Mouse (Mus musculus) ES-Bruce4 (cell line): Measurements from ENCODE around the gene Cabin1. TPM values are rescaled to one million over a fixed set of nuclear protein-coding genes. Genes with fewer than 3 reads are reported as not detected.

ENCODE experiments used
- H3K27ac ChIP-seq: 2 replicates; pipeline ENCODE4 v1.5.1; 2012; ENCODE audit warnings: low read length, inconsistent platforms; ENCODE audit not compliant: insufficient read depth
- H3K27me3 ChIP-seq: 2 replicates; pipeline ENCODE4 v1.6.1; 2012; ENCODE audit warnings: mild to moderate bottlenecking, low read length, inconsistent platforms; ENCODE audit not compliant: control insufficient read depth, poor library complexity, insufficient read depth, severe bottlenecking
- H3K36me3 ChIP-seq: 2 replicates; pipeline ENCODE4 v1.6.1; 2012; ENCODE audit warnings: inconsistent platforms, mild to moderate bottlenecking, low read length, moderate library complexity; ENCODE audit not compliant: control insufficient read depth, poor library complexity, insufficient read depth, severe bottlenecking
- H3K4me1 ChIP-seq: one replicate; pipeline ENCODE4 v1.8.1; 2011; ENCODE audit warnings: low read length; ENCODE audit not compliant: control insufficient read depth, insufficient read depth
- H3K4me3 ChIP-seq: 2 replicates; pipeline ENCODE4 v1.5.1; 2011; ENCODE audit warnings: low read depth, mild to moderate bottlenecking, low read length
- H3K9ac ChIP-seq: 2 replicates; pipeline ENCODE4 v1.6.1; 2012; ENCODE audit warnings: low read depth, mild to moderate bottlenecking, inconsistent platforms; ENCODE audit not compliant: poor library complexity, severe bottlenecking
- H3K9me3 ChIP-seq: replicated peaks from 2 replicates; pipeline ENCODE4 v1.6.1; 2012; ENCODE audit warnings: mild to moderate bottlenecking, low read length, inconsistent platforms; ENCODE audit not compliant: control insufficient read depth, poor library complexity, insufficient read depth, severe bottlenecking
- CTCF ChIP-seq: IDR thresholded peaks from one replicate; pipeline ENCODE4 v1.8.1; 2011; ENCODE audit warnings: low read depth, low read length
- EP300 ChIP-seq: IDR thresholded peaks from 2 replicates; pipeline ENCODE4 v1.6.1; 2011; ENCODE audit warnings: low read depth, low read length; ENCODE audit not compliant: insufficient read depth
- POLR2A ChIP-seq: IDR thresholded peaks from one replicate; pipeline ENCODE4 v1.8.1; 2011; ENCODE audit warnings: low read length; ENCODE audit not compliant: insufficient read depth
- polyA plus RNA-seq: library from polyadenylated mRNA; stranded (reverse); fragments of >200 nt; gene quantifications from 2 replicates; pipeline ENCODE4 v1.2.4, GENCODE M21; 2011; ENCODE audit warnings: low read depth; ENCODE audit not compliant: missing spikeins, insufficient read depth, insufficient read length

The Cabin1 gene
- polyA plus RNA-seq, 1 experiment: 41.5 TPM

DNA sequence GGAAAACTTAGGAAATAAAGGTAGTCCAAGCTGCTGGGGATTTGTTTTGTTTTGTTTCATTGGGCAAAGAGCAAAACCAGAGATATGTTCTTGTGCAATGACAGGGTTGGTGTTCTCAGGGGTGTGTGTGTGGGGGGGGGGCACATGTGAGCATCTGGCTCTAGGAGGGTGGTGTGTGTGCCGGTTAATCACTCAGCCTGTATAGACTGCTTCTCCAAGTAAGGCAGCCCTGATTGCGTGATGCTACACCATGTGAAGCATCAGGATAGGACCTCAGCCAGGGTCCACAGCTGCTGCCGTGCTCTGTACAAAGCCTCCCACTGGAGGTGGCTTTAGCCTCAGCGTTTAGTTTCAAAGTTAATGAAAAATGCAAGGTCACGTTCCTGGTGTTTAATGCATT is 131.1 kb downstream of the Cabin1 start:
- peaks cover 4% of the 10 kb centered on the region for H3K4me1 ChIP-seq
- no peak for TF ChIP-seq POLR2A
- no peak for TF ChIP-seq EP300
- TF ChIP-seq CTCF: no peak
- no peaks in the 10 kb centered on the region for H3K27me3 ChIP-seq
- H3K9ac ChIP-seq: no peak overlapping the region
- H3K4me3 ChIP-seq: no peak overlapping the region
- H3K9me3 ChIP-seq: no peaks in the 10 kb centered on the region
- no peaks in the 10 kb centered on the region for H3K36me3 ChIP-seq
- no peak overlapping the region for H3K27ac ChIP-seq

DNA sequence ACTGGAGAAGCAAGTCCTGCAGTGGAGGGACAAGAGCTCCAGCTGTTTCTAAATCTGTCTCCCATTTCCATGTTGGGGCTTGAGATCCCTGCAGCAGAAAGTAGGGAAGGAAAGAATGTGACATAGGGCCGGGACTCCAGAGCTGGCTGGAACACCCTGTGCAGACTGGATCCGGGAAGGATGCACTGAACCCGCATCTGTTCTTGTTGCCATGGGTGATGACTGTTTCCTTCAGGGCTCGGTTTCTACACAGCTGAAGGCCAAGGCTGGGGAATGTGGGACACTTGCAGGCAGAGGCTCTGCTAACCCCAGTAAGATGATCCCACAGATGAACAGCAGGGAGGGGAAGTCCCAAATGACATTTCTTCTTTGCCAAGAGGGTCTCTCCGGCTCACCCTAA is 131.5 kb downstream of the Cabin1 start:
- Histone ChIP-seq H3K9ac (no peak overlapping the region), H3K27me3 (no peaks in the 10 kb centered on the region), H3K9me3 (no peaks in the 10 kb centered on the region), H3K4me3 (no peak overlapping the region), H3K27ac (no peak overlapping the region), H3K4me1 (peaks cover 4% of the 10 kb centered on the region), H3K36me3 (no peaks in the 10 kb centered on the region)
- TF ChIP-seq CTCF (no peak), EP300 (no peak), POLR2A (no peak)

DNA sequence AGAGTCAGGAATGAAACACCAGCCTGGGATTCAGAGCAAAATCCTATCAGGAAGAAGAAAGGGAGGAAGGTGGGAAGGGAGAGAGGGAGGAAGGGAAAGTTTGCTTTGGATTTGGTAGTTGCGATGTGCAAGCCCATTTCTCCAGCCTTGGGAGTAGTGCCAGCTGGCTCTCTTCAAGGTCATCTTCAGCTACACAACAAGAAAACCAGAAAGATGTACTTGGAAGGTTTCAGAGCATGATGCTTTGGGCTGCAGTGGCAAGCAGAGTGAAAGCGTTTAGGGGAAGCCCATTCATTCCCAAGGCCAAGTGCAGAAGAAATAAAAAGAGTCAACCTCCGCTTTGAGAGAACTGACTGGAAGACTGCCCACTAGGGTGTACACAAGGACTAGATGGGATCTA is 136.7 kb downstream of the Cabin1 start:
- TF ChIP-seq CTCF: no peak
- TF ChIP-seq EP300: no peak
- no peak for TF ChIP-seq POLR2A
- Histone ChIP-seq H3K36me3 (no peaks in the 10 kb centered on the region), H3K4me1 (no peaks in the 10 kb centered on the region), H3K27me3 (no peaks in the 10 kb centered on the region), H3K9ac (no peak overlapping the region), H3K9me3 (no peaks in the 10 kb centered on the region), H3K4me3 (no peak overlapping the region), H3K27ac (no peak overlapping the region)

DNA sequence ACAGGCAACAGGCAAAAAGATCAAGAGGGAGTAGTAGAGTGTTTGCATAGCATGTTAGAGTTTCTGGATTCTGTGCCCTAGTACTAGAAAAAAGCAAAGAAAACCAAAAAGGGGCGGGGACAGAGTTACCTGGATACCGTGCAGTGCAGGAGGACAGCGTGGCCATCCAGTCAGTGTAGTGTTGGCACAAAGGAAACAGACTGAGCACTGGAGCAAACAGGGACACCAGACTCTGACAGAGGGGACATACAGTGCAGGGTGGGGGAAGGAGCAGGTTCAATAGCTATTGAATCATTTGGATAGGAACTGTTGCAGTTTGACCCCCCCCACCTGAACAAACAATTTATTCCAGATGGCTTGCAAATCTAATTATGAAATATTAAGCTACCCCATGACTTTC is 137.2 kb downstream of the Cabin1 start:
- Histone ChIP-seq H3K27me3 (no peaks in the 10 kb centered on the region), H3K4me3 (no peak overlapping the region), H3K4me1 (no peaks in the 10 kb centered on the region), H3K27ac (no peak overlapping the region), H3K36me3 (no peaks in the 10 kb centered on the region), H3K9me3 (no peaks in the 10 kb centered on the region; the same call in 1 of the 2 replicates), H3K9ac (no peak overlapping the region)
- TF ChIP-seq EP300 (no peak), POLR2A (no peak), CTCF (no peak)

DNA sequence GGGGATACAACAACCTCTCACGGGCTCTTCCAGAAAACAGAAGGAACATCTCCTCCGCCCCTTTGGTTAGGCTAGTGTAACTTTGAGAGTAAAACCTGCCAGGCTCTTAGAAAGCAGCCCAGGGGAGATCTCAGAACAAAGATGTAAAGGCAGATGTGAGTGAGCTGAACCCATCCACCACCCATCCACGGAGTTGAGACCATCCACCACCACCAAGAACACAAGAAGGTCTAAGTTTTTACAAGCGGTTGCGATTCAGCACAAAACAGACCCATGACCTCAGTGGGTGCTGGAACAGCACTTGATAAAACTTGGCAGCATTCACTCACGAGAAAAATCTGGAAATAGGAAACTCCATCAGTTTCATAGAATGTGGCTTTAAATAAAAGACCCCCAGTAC is 138.2 kb downstream of the Cabin1 start:
- Histone ChIP-seq H3K27me3 (no peaks in the 10 kb centered on the region), H3K9me3 (no peaks in the 10 kb centered on the region; the same call in 1 of the 2 replicates), H3K36me3 (no peaks in the 10 kb centered on the region), H3K4me3 (no peak overlapping the region), H3K9ac (no peak overlapping the region), H3K4me1 (no peaks in the 10 kb centered on the region), H3K27ac (no peak overlapping the region)
- TF ChIP-seq CTCF: no peak
- TF ChIP-seq EP300: no peak
- TF ChIP-seq POLR2A: no peak

DNA sequence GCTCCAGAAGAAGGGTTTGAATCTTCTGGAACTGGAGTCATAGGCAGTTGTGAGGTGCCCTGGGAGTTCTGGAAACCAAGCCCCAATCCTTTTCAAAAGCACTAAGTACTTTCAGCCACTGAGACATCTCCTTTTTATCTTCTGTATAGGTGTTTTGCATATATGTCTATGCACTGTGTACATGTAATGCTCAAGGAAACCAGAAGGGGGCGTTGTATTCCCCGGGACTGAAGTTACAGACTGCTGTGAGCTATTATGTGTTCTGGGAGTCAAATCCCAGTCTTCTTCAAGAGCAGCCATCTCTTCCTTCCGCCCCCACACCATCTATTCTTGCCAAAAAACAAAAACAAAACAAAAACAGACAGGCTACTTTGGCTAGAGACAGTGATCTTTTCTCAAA is 143.3 kb downstream of the Cabin1 start:
- Histone ChIP-seq H3K36me3 (no peaks in the 10 kb centered on the region), H3K4me1 (no peaks in the 10 kb centered on the region), H3K9ac (no peak overlapping the region), H3K4me3 (no peak overlapping the region), H3K9me3 (no peaks in the 10 kb centered on the region; the same call in 1 of the 2 replicates), H3K27ac (no peak overlapping the region), H3K27me3 (no peaks in the 10 kb centered on the region)
- TF ChIP-seq POLR2A (no peak), CTCF (peak; percentile 11)
